Mouse (Mus musculus) MEL (cell line): ENCODE measurements around the gene Dnajc28.

ENCODE experiments used
- CHD2 ChIP-seq: IDR thresholded peaks from 2 replicates; pipeline ENCODE4 v1.6.1; 2011; ENCODE audit warnings: low read length, improper control_type of control experiment
- CTCF ChIP-seq, 3 experiments: IDR thresholded peaks in 2 of 3; conservative IDR thresholded peaks in 1 of 3; 2 replicates each; pipeline ENCODE4 v1.5.1; 2011 to 2012; ENCODE audit warnings: low read length in 3 of 3, low read depth in 2 of 3, mild to moderate bottlenecking in 2 of 3, improper control_type of control experiment in 1 of 3, inconsistent platforms in 1 of 3, mixed read lengths in 1 of 3, moderate library complexity in 1 of 3; ENCODE audit not compliant: control insufficient read depth in 1 of 3, insufficient read depth in 1 of 3, poor library complexity in 1 of 3, severe bottlenecking in 1 of 3
- JUND ChIP-seq: IDR thresholded peaks from 2 replicates; pipeline ENCODE4 v1.6.1; 2011; ENCODE audit warnings: low read depth, mild to moderate bottlenecking, improper control_type of control experiment, low read length
- MXI1 ChIP-seq: IDR thresholded peaks from 2 replicates; pipeline ENCODE4 v1.6.1; 2011; ENCODE audit warnings: mild to moderate bottlenecking, low read depth, low read length, improper control_type of control experiment
- MYB ChIP-seq: IDR thresholded peaks from 2 replicates; pipeline ENCODE4 v1.6.1; 2011; ENCODE audit warnings: mild to moderate bottlenecking, low read depth, low read length, improper control_type of control experiment
- POLR2A ChIP-seq, 2 experiments: IDR thresholded peaks; 2 replicates each; pipeline ENCODE4 v1.6.1; 2011 to 2012; ENCODE audit warnings: low read length in 2 of 2, mild to moderate bottlenecking in 2 of 2, control low read depth in 1 of 2, improper control_type of control experiment in 1 of 2, low read depth in 1 of 2, moderate library complexity in 1 of 2; ENCODE audit not compliant: control insufficient read depth in 1 of 2, insufficient read depth in 1 of 2, poor library complexity in 1 of 2
- POLR2AphosphoS2 ChIP-seq: IDR thresholded peaks from 2 replicates; pipeline ENCODE4 v1.6.1; 2011; ENCODE audit warnings: low read length, improper control_type of control experiment
- RAD21 ChIP-seq: IDR thresholded peaks from 2 replicates; pipeline ENCODE4 v1.6.1; 2011; ENCODE audit warnings: mild to moderate bottlenecking, low read depth, low read length, improper control_type of control experiment
- ZKSCAN1 ChIP-seq: IDR thresholded peaks from 2 replicates; pipeline ENCODE4 v1.6.1; 2012; ENCODE audit warnings: low read depth, mild to moderate bottlenecking, inconsistent platforms, low read length, improper control_type of control experiment, moderate library complexity

- TF ChIP-seq MXI1: no peak
- TF ChIP-seq JUND: 0 out of 2 replicates have a peak, but pooled peaks have one; percentile 73
- TF ChIP-seq CTCF (IDR thresholded peaks at IDR 0.05 in 2 of 3, conservative IDR thresholded peaks at IDR 0.05 in 1 of 3; ENCODE audit: control insufficient read depth in 1 of 3, insufficient read depth in 1 of 3, low read depth in 2 of 3, low read length in 3 of 3, poor library complexity in 1 of 3, severe bottlenecking in 1 of 3): no peak
- TF ChIP-seq ZKSCAN1: no peak
- TF ChIP-seq RAD21: no peak
- TF ChIP-seq MYB: no peak
- no peak for TF ChIP-seq CHD2
- no peak for TF ChIP-seq POLR2AphosphoS2
- TF ChIP-seq POLR2A (IDR thresholded peaks at IDR 0.05; ENCODE audit: control insufficient read depth in 1 of 2, insufficient read depth in 1 of 2, low read depth in 1 of 2, low read length in 2 of 2, poor library complexity in 1 of 2): no peak
Observed at GRCm38 (mm10) chr16:91606958-91607357, 11.9 kb downstream of the Dnajc28 start.
